Comparison of ENCODE assay signal across 13 mouse cellular contexts in the genomic region with DNA sequence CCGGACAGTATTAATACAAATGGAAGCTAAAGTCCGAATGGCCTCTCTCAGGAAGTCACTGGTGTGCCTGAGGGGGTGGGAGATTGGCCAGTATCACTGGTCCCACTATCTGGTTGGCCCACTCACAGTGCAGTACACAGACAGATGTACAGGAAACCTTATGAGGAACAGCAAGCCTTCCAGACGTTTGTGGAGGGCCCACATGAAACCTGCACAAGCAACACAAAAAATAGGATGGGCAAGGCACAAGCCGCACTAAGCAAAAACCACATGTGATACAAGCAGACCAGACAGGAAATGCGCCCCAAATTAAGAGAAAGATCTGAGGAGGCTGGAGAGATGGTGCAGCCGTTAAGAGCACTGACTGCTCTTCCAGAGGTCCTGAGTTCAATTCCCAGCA. TPM values are rescaled to one million over a fixed set of nuclear protein-coding genes. Genes with fewer than 3 reads are reported as not detected.
A peak's percentile ranks its signal among the peaks of the same experiment; 100 is the strongest.
DNase-seq lines count a peak whose midpoint lies in the region; ATAC-seq and TF ChIP-seq lines count a peak whose summit lies in the region.
"Had no signal": no experiment of that assay in that cellular context is flagged by ENCODE, and none has a peak within 500 bp of the region (broad histone marks: within the 10 kb centered on the region; RNA-seq: fewer than 3 reads in every experiment).

No protein-coding gene starts in this region.

- no peak for ATAC-seq in forebrain, embryonic 11.5 days (replicated peaks; ENCODE audit: low FRiP score)
- no peak for ATAC-seq in forebrain, postnatal 0 days
- ATAC-seq in neural tube, embryonic 13.5 days (ENCODE audit: low read depth) = no peak

- H3K27ac ChIP-seq in forebrain, embryonic 11.5 days (ENCODE audit: low read depth, low read length) = peak overlapping the region; percentile 21; the same call in 1 of the 2 replicates
- no peak overlapping the region for H3K27ac ChIP-seq in forebrain, postnatal 0 days (ENCODE audit: low read depth, low read length)
- H3K27ac ChIP-seq in neural tube, embryonic 13.5 days (replicated peaks) = peak overlapping the region; percentile 62

- DNase-seq in forebrain, embryonic 11.5 days (ENCODE audit: low spot score) = no peak
- no peak for DNase-seq in forebrain, postnatal 0 days
- peak; percentile 24 to 40 for DNase-seq in spleen, postnatal 36 days (ENCODE audit: low spot score in 2 of 2)
- no peak for DNase-seq in spleen, postnatal 10 days (ENCODE audit: low spot score in 2 of 2)
- peak; percentile 51 for DNase-seq in induced T-regulatory cell, adult 2 months (ENCODE audit: low read depth)
- no peak for DNase-seq in embryo, embryonic 10.5 days (ENCODE audit: low spot score)
- DNase-seq in kidney, adult 11 months = no peak
- DNase-seq: gastrocnemius, postnatal 10 days; kidney, postnatal 10 days; lung, postnatal 14 days had no signal

- H3K27me3 ChIP-seq in forebrain, embryonic 11.5 days (ENCODE audit: control insufficient read depth, insufficient read depth, low read length) = no peaks in the 10 kb centered on the region
- no peaks in the 10 kb centered on the region for H3K27me3 ChIP-seq in forebrain, postnatal 0 days (ENCODE audit: insufficient read depth, low read length)
- H3K27me3 ChIP-seq in neural tube, embryonic 13.5 days = no peaks in the 10 kb centered on the region

- no peak overlapping the region for H3K9ac ChIP-seq in forebrain, embryonic 11.5 days (ENCODE audit: low read length)
- H3K9ac ChIP-seq in forebrain, postnatal 0 days = no peak overlapping the region
- no peak overlapping the region for H3K9ac ChIP-seq in neural tube, embryonic 13.5 days

- H3K9me3 ChIP-seq in forebrain, embryonic 11.5 days (ENCODE audit: control insufficient read depth, low read length) = no peaks in the 10 kb centered on the region
- H3K9me3 ChIP-seq in forebrain, postnatal 0 days (ENCODE audit: low read length) = no peaks in the 10 kb centered on the region
- H3K9me3 ChIP-seq in neural tube, embryonic 13.5 days = no peaks in the 10 kb centered on the region

- H3K4me1 ChIP-seq in forebrain, embryonic 11.5 days (replicated peaks; ENCODE audit: control insufficient read depth, insufficient read depth, low read length) = peaks cover 8% of the 10 kb centered on the region
- 0 out of 2 replicates have a peak, but pooled peaks cover 5% of the 10 kb centered on the region for H3K4me1 ChIP-seq in forebrain, postnatal 0 days (ENCODE audit: insufficient read depth)
- peaks cover 50% of the 10 kb centered on the region for H3K4me1 ChIP-seq in neural tube, embryonic 13.5 days (replicated peaks)

- no peaks in the 10 kb centered on the region for H3K36me3 ChIP-seq in forebrain, embryonic 11.5 days (ENCODE audit: control insufficient read depth, insufficient read depth, low read length)
- no peaks in the 10 kb centered on the region for H3K36me3 ChIP-seq in forebrain, postnatal 0 days (ENCODE audit: insufficient read depth)
- 0 out of 2 replicates have a peak, but pooled peaks cover under 1% of the 10 kb centered on the region for H3K36me3 ChIP-seq in neural tube, embryonic 13.5 days

- no peak for TF ChIP-seq CTCF in forebrain, postnatal 0 days (IDR thresholded peaks at IDR 0.05; ENCODE audit: low read depth)

- H3K4me2 ChIP-seq in forebrain, embryonic 11.5 days (ENCODE audit: low read depth, low read length, severe bottlenecking) = no peak overlapping the region
- H3K4me2 ChIP-seq in forebrain, postnatal 0 days (ENCODE audit: low read depth) = no peak overlapping the region
- H3K4me2 ChIP-seq in neural tube, embryonic 13.5 days = 0 out of 2 replicates have a peak overlapping the region, but pooled peaks have one; percentile 18

- WGBS in forebrain, embryonic 11.5 days = 77% methylated on average over 6 of the region's 6 CpGs
- WGBS in forebrain, postnatal 0 days = 70% methylated on average over 6 of the region's 6 CpGs
- WGBS in neural tube, embryonic 13.5 days = 56% methylated on average over 6 of the region's 6 CpGs

- H3K4me3 ChIP-seq in forebrain, embryonic 11.5 days (ENCODE audit: low read depth, low read length) = no peak overlapping the region
- H3K4me3 ChIP-seq in forebrain, postnatal 0 days (ENCODE audit: low read depth, low read length) = no peak overlapping the region
- H3K4me3 ChIP-seq in neural tube, embryonic 13.5 days = no peak overlapping the region

RNA-seq across cellular contexts. Expression of a gene that starts 3.4 kb away (rescaled TPM):
- polyA plus RNA-seq in forebrain, embryonic 11.5 days (2014; fragmentation: Nextera tagmentation; extraction: Ambion mirVana) = 131 and 133 TPM in 2 replicates
- 22.1 and 23.2 TPM in 2 replicates for total RNA-seq in forebrain, postnatal 0 days (2014; rRNA removed)
- 16.8 and 18.6 TPM in 2 replicates for polyA plus RNA-seq in forebrain, postnatal 0 days (2015; fragmentation: Nextera tagmentation; extraction: Ambion mirVana)
- polyA plus RNA-seq in neural tube, embryonic 13.5 days (2015; fragmentation: Nextera tagmentation; extraction: Ambion mirVana) = 44.4 and 48.5 TPM in 2 replicates

RNA-seq across cellular contexts. Expression of a gene that starts 21.7 kb away (rescaled TPM):
- polyA plus RNA-seq in forebrain, embryonic 11.5 days (2014; fragmentation: Nextera tagmentation; extraction: Ambion mirVana) = not detected in 2 replicates
- not detected in 2 replicates for total RNA-seq in forebrain, postnatal 0 days (2014; rRNA removed)
- polyA plus RNA-seq in forebrain, postnatal 0 days (2015; fragmentation: Nextera tagmentation; extraction: Ambion mirVana) = not detected in 2 replicates
- not detected in 2 replicates for polyA plus RNA-seq in neural tube, embryonic 13.5 days (2015; fragmentation: Nextera tagmentation; extraction: Ambion mirVana)
- total RNA-seq: gastrocnemius, postnatal 10 days; left cerebral cortex, postnatal 14 days had no signal
- polyA plus RNA-seq: heart, postnatal 0 days had no signal

RNA-seq across cellular contexts. Expression of a gene that starts 37.9 kb away (rescaled TPM):
- not detected in 2 replicates for polyA plus RNA-seq in forebrain, embryonic 11.5 days (2014; fragmentation: Nextera tagmentation; extraction: Ambion mirVana)
- total RNA-seq in forebrain, postnatal 0 days (2014; rRNA removed) = 0.08 TPM in 1 of 2 replicates, not detected in the other
- polyA plus RNA-seq in forebrain, postnatal 0 days (2015; fragmentation: Nextera tagmentation; extraction: Ambion mirVana) = 0.21 and 0.42 TPM in 2 replicates
- polyA plus RNA-seq in neural tube, embryonic 13.5 days (2015; fragmentation: Nextera tagmentation; extraction: Ambion mirVana) = 0.03 TPM in 1 of 2 replicates, not detected in the other
- total RNA-seq: gastrocnemius, postnatal 10 days had no signal
- polyA plus RNA-seq: heart, postnatal 0 days had no signal

RNA-seq across cellular contexts. Expression of a gene that starts 39.8 kb away (rescaled TPM):
- polyA plus RNA-seq in forebrain, embryonic 11.5 days (2014; fragmentation: Nextera tagmentation; extraction: Ambion mirVana) = not detected in 2 replicates
- 0.08 and 0.33 TPM in 2 replicates for total RNA-seq in forebrain, postnatal 0 days (2014; rRNA removed)
- not detected in 2 replicates for polyA plus RNA-seq in forebrain, postnatal 0 days (2015; fragmentation: Nextera tagmentation; extraction: Ambion mirVana)
- polyA plus RNA-seq in neural tube, embryonic 13.5 days (2015; fragmentation: Nextera tagmentation; extraction: Ambion mirVana) = not detected in 2 replicates
- total RNA-seq: gastrocnemius, postnatal 10 days; left cerebral cortex, postnatal 14 days had no signal
- polyA plus RNA-seq: heart, postnatal 0 days had no signal

RNA-seq across cellular contexts. Expression of a gene that starts 59.3 kb away (rescaled TPM):
- not detected in 2 replicates for polyA plus RNA-seq in forebrain, embryonic 11.5 days (2014; fragmentation: Nextera tagmentation; extraction: Ambion mirVana)
- total RNA-seq in forebrain, postnatal 0 days (2014; rRNA removed) = not detected in 2 replicates
- polyA plus RNA-seq in forebrain, postnatal 0 days (2015; fragmentation: Nextera tagmentation; extraction: Ambion mirVana) = not detected in 2 replicates
- not detected in 2 replicates for polyA plus RNA-seq in neural tube, embryonic 13.5 days (2015; fragmentation: Nextera tagmentation; extraction: Ambion mirVana)
- total RNA-seq: gastrocnemius, postnatal 10 days had no signal
- polyA plus RNA-seq: heart, postnatal 0 days had no signal

Comparison
In these comparisons a context has a peak if more than half of its experiments do, and no peak if none do; other contexts are left out.
1. DNase-seq: peak in spleen, postnatal 36 days (2 of 2) and induced T-regulatory cell, adult 2 months (single experiment); none in forebrain, embryonic 11.5 days (single experiment), forebrain, postnatal 0 days (single experiment), spleen, postnatal 10 days (0 of 2), embryo, embryonic 10.5 days (single experiment) and kidney, adult 11 months (single experiment).